11 mouse cellular contexts compared by ENCODE assay signal in the genomic region with DNA sequence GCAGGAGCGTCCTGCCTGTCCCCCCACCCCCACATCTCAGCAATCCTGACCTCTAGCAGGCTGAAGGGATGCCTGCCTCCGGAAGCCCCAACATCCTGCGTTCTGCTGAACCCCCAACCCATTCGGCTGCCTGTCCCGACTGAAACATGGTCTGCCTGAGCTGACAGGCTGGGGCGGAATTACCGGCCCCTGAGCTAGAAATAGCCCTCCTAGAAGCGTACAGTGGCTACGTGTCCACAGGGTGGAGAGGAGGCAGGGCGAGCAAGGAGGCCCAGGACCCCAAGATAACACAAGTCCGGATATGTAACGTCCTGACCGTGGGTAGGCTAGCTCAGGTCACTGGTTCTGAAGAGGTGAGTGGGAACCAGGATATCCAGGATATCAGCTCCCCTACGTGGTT. TPM values are rescaled to one million over a fixed set of nuclear protein-coding genes. Genes with fewer than 3 reads are reported as not detected.
DNase-seq lines count a peak whose midpoint lies in the region; ATAC-seq and TF ChIP-seq lines count a peak whose summit lies in the region.
"Had no signal": no experiment of that assay in that cellular context is flagged by ENCODE, and none has a peak within 500 bp of the region (broad histone marks: within the 10 kb centered on the region; RNA-seq: fewer than 3 reads in every experiment).

No protein-coding gene starts in this region.

- no peak for DNase-seq in heart, adult 18-20 months
- DNase-seq in embryo, embryonic 9.5 days (ENCODE audit: extremely low spot score), result peak; percentile 30
- peak; percentile 36 for DNase-seq in hindbrain, embryonic 11.5 days (ENCODE audit: low spot score)
- DNase-seq in liver, postnatal 0 days, result no peak
- no peak for DNase-seq in left cerebral cortex, adult 11 months (ENCODE audit: low spot score)
- DNase-seq in gastrocnemius, postnatal 4 days (ENCODE audit: low spot score in 2 of 2), result no peak
- no peak for DNase-seq in layer of hippocampus, postnatal 14 days (ENCODE audit: low spot score in 2 of 2)

- peak overlapping the region; percentile 70 for H3K4me2 ChIP-seq in heart, embryonic 15.5 days
- H3K4me2 ChIP-seq in hindbrain, embryonic 11.5 days (replicated peaks; ENCODE audit: low read depth, low read length), result peak overlapping the region; percentile 21; the same call in 1 of the 2 replicates
- no peak overlapping the region for H3K4me2 ChIP-seq in liver, postnatal 0 days (ENCODE audit: low read depth, low read length)

- H3K27ac ChIP-seq in heart, embryonic 15.5 days, result peak overlapping the region; percentile 60
- no peak overlapping the region for H3K27ac ChIP-seq in hindbrain, embryonic 11.5 days (ENCODE audit: low read depth, low read length)
- no peak overlapping the region for H3K27ac ChIP-seq in liver, postnatal 0 days (ENCODE audit: low read depth)

- H3K9me3 ChIP-seq in heart, embryonic 15.5 days (replicated peaks), result no peaks in the 10 kb centered on the region
- no peaks in the 10 kb centered on the region for H3K9me3 ChIP-seq in hindbrain, embryonic 11.5 days (ENCODE audit: control insufficient read depth, low read length)
- H3K9me3 ChIP-seq in liver, postnatal 0 days (ENCODE audit: low read length), result no peaks in the 10 kb centered on the region

- WGBS in heart, embryonic 15.5 days, result 3% methylated on average over 14 of the region's 14 CpGs
- WGBS in hindbrain, embryonic 11.5 days, result 9% methylated on average over 14 of the region's 14 CpGs
- WGBS in liver, postnatal 0 days (ENCODE audit: insufficient replicate concordance), result 5% methylated on average over 14 of the region's 14 CpGs

- H3K27me3 ChIP-seq in heart, embryonic 15.5 days, result no peaks in the 10 kb centered on the region
- H3K27me3 ChIP-seq in hindbrain, embryonic 11.5 days (ENCODE audit: control insufficient read depth, insufficient read depth, low read length), result no peaks in the 10 kb centered on the region
- peaks cover 5% of the 10 kb centered on the region; the same call in 1 of the 2 replicates for H3K27me3 ChIP-seq in liver, postnatal 0 days (ENCODE audit: insufficient read depth, low read length)

- no peak for TF ChIP-seq EP300 in liver, postnatal 0 days (IDR thresholded peaks at IDR 0.05; ENCODE audit: low read depth)

- H3K4me1 ChIP-seq in heart, embryonic 15.5 days (replicated peaks), result peaks cover 16% of the 10 kb centered on the region
- H3K4me1 ChIP-seq in hindbrain, embryonic 11.5 days (replicated peaks; ENCODE audit: control insufficient read depth, insufficient read depth, low read length), result no peaks in the 10 kb centered on the region
- H3K4me1 ChIP-seq in liver, postnatal 0 days (ENCODE audit: insufficient read depth), result no peaks in the 10 kb centered on the region

- H3K4me3 ChIP-seq in heart, embryonic 15.5 days, result peak overlapping the region; percentile 29
- 0 out of 2 replicates have a peak overlapping the region, but pooled peaks have one; percentile 12 for H3K4me3 ChIP-seq in hindbrain, embryonic 11.5 days (ENCODE audit: low read depth, low read length)
- H3K4me3 ChIP-seq in liver, postnatal 0 days (ENCODE audit: low read depth, low read length), result no peak overlapping the region

- peak overlapping the region; percentile 47 for H3K9ac ChIP-seq in heart, embryonic 15.5 days
- H3K9ac ChIP-seq in hindbrain, embryonic 11.5 days (ENCODE audit: low read depth, low read length), result peak overlapping the region; percentile 34; the same call in 1 of the 2 replicates
- no peak overlapping the region for H3K9ac ChIP-seq in liver, postnatal 0 days (replicated peaks)

- peak; percentile 80 for ATAC-seq in heart, embryonic 15.5 days (replicated peaks; ENCODE audit: insufficient number of reproducible peaks, insufficient read depth, low FRiP score, low read depth)
- no peak for ATAC-seq in hindbrain, embryonic 11.5 days (ENCODE audit: low FRiP score)
- peak; percentile 15; the same call in 1 of the 2 replicates for ATAC-seq in liver, postnatal 0 days

- H3K36me3 ChIP-seq in heart, embryonic 15.5 days, result no peaks in the 10 kb centered on the region
- H3K36me3 ChIP-seq in hindbrain, embryonic 11.5 days (ENCODE audit: control insufficient read depth, insufficient read depth, low read length), result no peaks in the 10 kb centered on the region
- H3K36me3 ChIP-seq in liver, postnatal 0 days (replicated peaks; ENCODE audit: insufficient read depth, low read length), result no peaks in the 10 kb centered on the region

- TF ChIP-seq CTCF in liver, postnatal 0 days (IDR thresholded peaks at IDR 0.05; ENCODE audit: low read depth), result no peak

RNA-seq across cellular contexts. Expression of a gene that starts 7.9 kb away (rescaled TPM):
- polyA plus RNA-seq in heart, embryonic 15.5 days (2015; fragmentation: Nextera tagmentation; extraction: Ambion mirVana), result 0.24 TPM in 2 replicates
- total RNA-seq in heart, adult 18-20 months (2021), result not detected
- polyA plus RNA-seq in hindbrain, embryonic 11.5 days (2014; fragmentation: Nextera tagmentation; extraction: Ambion mirVana), result 0.08 TPM in 1 of 2 replicates, not detected in the other
- not detected in 2 replicates for polyA plus RNA-seq in liver, postnatal 0 days (2015; fragmentation: Nextera tagmentation; extraction: Ambion mirVana)
- under 1 TPM in 1 of 2 experiments, not detected in 1; 0.20 TPM for total RNA-seq in gastrocnemius, postnatal 4 days (2021)
- under 1 TPM in 1 of 2 experiments, not detected in 1; 0.69 TPM for total RNA-seq in layer of hippocampus, postnatal 14 days (2021)
- total RNA-seq: common myeloid progenitor, adult 5-6 weeks; heart, postnatal 10 days had no signal
- polyA plus RNA-seq: liver, embryonic 16.5 days had no signal

RNA-seq across cellular contexts. Expression of a gene that starts 44.5 kb away (rescaled TPM):
- 6.2 and 7.8 TPM in 2 replicates for polyA plus RNA-seq in heart, embryonic 15.5 days (2015; fragmentation: Nextera tagmentation; extraction: Ambion mirVana)
- 10 to 100 TPM; 45.3 to 63.0 TPM for total RNA-seq in heart, adult 18-20 months (2021)
- 5.8 and 6.4 TPM in 2 replicates for polyA plus RNA-seq in hindbrain, embryonic 11.5 days (2014; fragmentation: Nextera tagmentation; extraction: Ambion mirVana)
- polyA plus RNA-seq in liver, postnatal 0 days (2015; fragmentation: Nextera tagmentation; extraction: Ambion mirVana), result 0.88 and 1.2 TPM in 2 replicates
- 10 to 100 TPM; 10.4 to 10.9 TPM for total RNA-seq in gastrocnemius, postnatal 4 days (2021)
- total RNA-seq in layer of hippocampus, postnatal 14 days (2021), result 10 to 100 TPM; 30.6 to 36.6 TPM

RNA-seq across cellular contexts. Expression of a gene that starts 49.4 kb away (rescaled TPM):
- polyA plus RNA-seq in heart, embryonic 15.5 days (2015; fragmentation: Nextera tagmentation; extraction: Ambion mirVana), result 0.08 and 0.11 TPM in 2 replicates
- under 1 TPM; 0.57 to 0.77 TPM for total RNA-seq in heart, adult 18-20 months (2021)
- 0.04 and 0.14 TPM in 2 replicates for polyA plus RNA-seq in hindbrain, embryonic 11.5 days (2014; fragmentation: Nextera tagmentation; extraction: Ambion mirVana)
- polyA plus RNA-seq in liver, postnatal 0 days (2015; fragmentation: Nextera tagmentation; extraction: Ambion mirVana), result not detected in 2 replicates
- 1 to 10 TPM; 8.2 to 9.7 TPM for total RNA-seq in gastrocnemius, postnatal 4 days (2021)
- not detected for total RNA-seq in layer of hippocampus, postnatal 14 days (2021)
- total RNA-seq: common myeloid progenitor, adult 5-6 weeks had no signal
- polyA plus RNA-seq: liver, embryonic 16.5 days had no signal

Comparison
In these comparisons a context has a peak if more than half of its experiments do, and no peak if none do; other contexts are left out.
1. DNase-seq: peak in embryo, embryonic 9.5 days (single experiment) and hindbrain, embryonic 11.5 days (single experiment); none in heart, adult 18-20 months (0 of 2), liver, postnatal 0 days (single experiment), left cerebral cortex, adult 11 months (single experiment), gastrocnemius, postnatal 4 days (0 of 2) and layer of hippocampus, postnatal 14 days (0 of 2).
2. RNA of a gene that starts 49.4 kb away (total RNA-seq): 8.2 to 9.7 TPM in gastrocnemius, postnatal 4 days; 0.57 to 0.77 TPM in heart, adult 18-20 months and not detected in layer of hippocampus, postnatal 14 days; every median in the first group is over 4 times any median in the second.